ENCODE assay signal across 8 mouse cellular contexts in genomic region chr2:130840846-130841245, GRCm38 (mm10).
A peak's percentile ranks its signal among the peaks of the same experiment; 100 is the strongest.
DNase-seq lines count a peak whose midpoint lies in the region; ATAC-seq and TF ChIP-seq lines count a peak whose summit lies in the region.

No protein-coding gene starts in this region.

- peak overlapping the region; percentile 91 for H3K4me3 ChIP-seq in forebrain, embryonic 13.5 days
- peak overlapping the region; percentile 91 for H3K4me3 ChIP-seq in hindbrain, embryonic 14.5 days (replicated peaks; ENCODE audit: low read length)
- H3K4me3 ChIP-seq in lung, postnatal 0 days (ENCODE audit: low read depth, low read length) = no peak overlapping the region

- peak overlapping the region; percentile 86 for H3K9ac ChIP-seq in forebrain, embryonic 13.5 days
- H3K9ac ChIP-seq in hindbrain, embryonic 14.5 days = peak overlapping the region; percentile 99
- no peak overlapping the region for H3K9ac ChIP-seq in lung, postnatal 0 days (replicated peaks; ENCODE audit: low read depth)

- TF ChIP-seq EP300 in lung, postnatal 0 days (IDR thresholded peaks at IDR 0.05) = no peak

- peak overlapping the region; percentile 65 for H3K4me2 ChIP-seq in forebrain, embryonic 13.5 days
- peak overlapping the region; percentile 60 for H3K4me2 ChIP-seq in hindbrain, embryonic 14.5 days (replicated peaks)
- H3K4me2 ChIP-seq in lung, postnatal 0 days (replicated peaks; ENCODE audit: low read depth, low read length) = peak overlapping the region; percentile 83; the same call in 1 of the 2 replicates

- peak overlapping the region; percentile 97 for H3K27ac ChIP-seq in forebrain, embryonic 13.5 days
- H3K27ac ChIP-seq in hindbrain, embryonic 14.5 days = peak overlapping the region; percentile 98
- H3K27ac ChIP-seq in lung, postnatal 0 days (ENCODE audit: low read length) = no peak overlapping the region

- no peak for TF ChIP-seq CTCF in lung, postnatal 0 days (IDR thresholded peaks at IDR 0.05)

- H3K27me3 ChIP-seq in forebrain, embryonic 13.5 days = 0 out of 2 replicates have a peak, but pooled peaks cover 3% of the 10 kb centered on the region
- H3K27me3 ChIP-seq in hindbrain, embryonic 14.5 days (ENCODE audit: control insufficient read depth, insufficient read depth, low read length) = no peaks in the 10 kb centered on the region
- no peaks in the 10 kb centered on the region for H3K27me3 ChIP-seq in lung, postnatal 0 days (replicated peaks; ENCODE audit: insufficient read depth, low read length)

- no peaks in the 10 kb centered on the region for H3K9me3 ChIP-seq in forebrain, embryonic 13.5 days (replicated peaks)
- H3K9me3 ChIP-seq in hindbrain, embryonic 14.5 days (ENCODE audit: control insufficient read depth, low read length) = no peaks in the 10 kb centered on the region
- no peaks in the 10 kb centered on the region for H3K9me3 ChIP-seq in lung, postnatal 0 days (ENCODE audit: low read length)

- peaks cover 17% of the 10 kb centered on the region for H3K4me1 ChIP-seq in forebrain, embryonic 13.5 days
- H3K4me1 ChIP-seq in hindbrain, embryonic 14.5 days (replicated peaks; ENCODE audit: control insufficient read depth, insufficient read depth, low read length) = peaks cover 20% of the 10 kb centered on the region
- no peaks in the 10 kb centered on the region for H3K4me1 ChIP-seq in lung, postnatal 0 days (ENCODE audit: insufficient read depth, low read depth, low read length)

- H3K36me3 ChIP-seq in forebrain, embryonic 13.5 days (ENCODE audit: poor library complexity, severe bottlenecking) = peaks cover 11% of the 10 kb centered on the region
- peaks cover 19% of the 10 kb centered on the region for H3K36me3 ChIP-seq in hindbrain, embryonic 14.5 days (replicated peaks; ENCODE audit: control insufficient read depth, insufficient read depth)
- H3K36me3 ChIP-seq in lung, postnatal 0 days (ENCODE audit: insufficient read depth, low read length) = no peaks in the 10 kb centered on the region

- WGBS in forebrain, embryonic 13.5 days = 1% methylated on average over 4 of the region's 4 CpGs
- WGBS in hindbrain, embryonic 14.5 days = 3% methylated on average over 4 of the region's 4 CpGs
- WGBS in lung, postnatal 0 days = 17% methylated on average over 4 of the region's 4 CpGs

- DNase-seq in ovary, postnatal 14 days (ENCODE audit: low spot score) = peak; percentile 33
- DNase-seq in ovary, adult 18-20 months (ENCODE audit: low spot score) = no peak
- peak; percentile 92 for DNase-seq in hindbrain, embryonic 14.5 days (ENCODE audit: low spot score)
- DNase-seq in layer of hippocampus, postnatal 14 days (ENCODE audit: low spot score in 2 of 2) = peak; percentile 81 to 94
- DNase-seq in lung, postnatal 0 days (ENCODE audit: low spot score) = peak; percentile 64
- DNase-seq in right cerebral cortex, adult 18-20 months = peak; percentile 85
- no peak for DNase-seq in thymus, adult 18-20 months

- ATAC-seq in forebrain, embryonic 13.5 days = peak; percentile 89
- peak; percentile 87 for ATAC-seq in hindbrain, embryonic 14.5 days (ENCODE audit: low FRiP score)
- no peak for ATAC-seq in lung, postnatal 0 days

Comparison
In these comparisons a context has a peak if more than half of its experiments do, and no peak if none do; other contexts are left out.
1. DNase-seq: peak in ovary, postnatal 14 days (single experiment), hindbrain, embryonic 14.5 days (single experiment), layer of hippocampus, postnatal 14 days (2 of 2), lung, postnatal 0 days (single experiment) and right cerebral cortex, adult 18-20 months (single experiment); none in ovary, adult 18-20 months (single experiment) and thymus, adult 18-20 months (0 of 2).
2. Peak in every context shown above with its lines, with median percentiles within 50 percentile points of each other: H3K4me2 ChIP-seq.